Mouse (Mus musculus) hematopoietic stem cell, adult 5-6 weeks (primary cell): ENCODE data around the gene Pramef12. TPM values are rescaled to one million over a fixed set of nuclear protein-coding genes. Genes with fewer than 3 reads are reported as not detected.

Source experiments
- total RNA-seq: library from RNA; stranded (forward); fragments of 172-1452, 232-1000 nt; gene quantifications from 2 replicates; pipeline ENCODE4 v1.2.3, GENCODE M21; 2017

Pramef12 gene
- total RNA-seq, 1 experiment from 2014 or later = not detected

Other genes starting within 250 kb of the Pramef12 start
- not detected in 2 replicates for gene Oog3, start 245.8 kb downstream of the Pramef12 start, total RNA-seq
- gene Oog2, start 217.7 kb downstream of the Pramef12 start, total RNA-seq = not detected in 2 replicates
- gene C87977, start 195.1 kb downstream of the Pramef12 start, total RNA-seq = not detected in 2 replicates
- not detected in 2 replicates for gene Pramel5, start 128.0 kb downstream of the Pramef12 start, total RNA-seq
- gene Gm13128, start 78.2 kb downstream of the Pramef12 start, total RNA-seq = not detected in 2 replicates
- not detected in 2 replicates for gene Gm13119, start 50.5 kb downstream of the Pramef12 start, total RNA-seq
- not detected in 2 replicates for gene Pramef20, start 30.5 kb downstream of the Pramef12 start, total RNA-seq
- gene 1700012P22Rik, start 30.3 kb upstream of the Pramef12 start, total RNA-seq = not detected in 2 replicates
- not detected in 2 replicates for gene Gm9944, start 44.9 kb upstream of the Pramef12 start, total RNA-seq
- gene Aadacl3, start 55.3 kb upstream of the Pramef12 start, total RNA-seq = not detected in 2 replicates
- gene 9430007A20Rik, start 111.4 kb upstream of the Pramef12 start, total RNA-seq = not detected in 2 replicates
- not detected in 2 replicates for gene Gm13124, start 156.7 kb upstream of the Pramef12 start, total RNA-seq
- not detected in 2 replicates for gene Aadacl4, start 205.2 kb upstream of the Pramef12 start, total RNA-seq